Mouse (Mus musculus) brain, embryonic 14.5 days (tissue): Measurements from ENCODE around the gene Slc39a13.

Experiments
- CTCF ChIP-seq: fragments of 200-500 bp; IDR thresholded peaks from 2 replicates; pipeline ENCODE4 v1.5.1; 2012; ENCODE audit warnings: inconsistent platforms, mild to moderate bottlenecking, moderate library complexity, borderline replicate concordance; ENCODE audit not compliant: insufficient read depth, insufficient read length; ENCODE audit errors: extremely low read depth
- POLR2A ChIP-seq: fragments of 200-500 bp; IDR thresholded peaks from 2 replicates; pipeline ENCODE4 v1.6.1; 2012; ENCODE audit warnings: mild to moderate bottlenecking, inconsistent platforms, borderline replicate concordance; ENCODE audit not compliant: poor library complexity, insufficient read depth, insufficient read length, severe bottlenecking; ENCODE audit errors: extremely low read depth

DNA sequence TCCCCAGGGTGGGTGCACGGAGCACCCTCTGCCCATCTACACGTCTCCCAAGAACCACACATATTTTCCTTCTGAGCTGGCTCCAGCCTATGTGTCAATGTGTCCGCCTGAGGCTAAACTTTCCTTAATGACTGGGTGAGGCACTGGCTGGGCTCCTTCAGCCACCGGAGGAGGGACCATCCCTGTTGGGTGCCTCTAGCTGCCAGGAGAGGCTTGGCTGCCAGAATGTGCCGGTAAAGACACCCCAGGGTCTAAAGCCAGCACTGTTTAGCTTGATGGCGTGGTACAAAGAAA, 1.4 kb downstream of the Slc39a13 start:
- TF ChIP-seq POLR2A (no peak), CTCF (no peak)
